8 mouse cellular contexts compared by ENCODE assay signal in the genomic region with DNA sequence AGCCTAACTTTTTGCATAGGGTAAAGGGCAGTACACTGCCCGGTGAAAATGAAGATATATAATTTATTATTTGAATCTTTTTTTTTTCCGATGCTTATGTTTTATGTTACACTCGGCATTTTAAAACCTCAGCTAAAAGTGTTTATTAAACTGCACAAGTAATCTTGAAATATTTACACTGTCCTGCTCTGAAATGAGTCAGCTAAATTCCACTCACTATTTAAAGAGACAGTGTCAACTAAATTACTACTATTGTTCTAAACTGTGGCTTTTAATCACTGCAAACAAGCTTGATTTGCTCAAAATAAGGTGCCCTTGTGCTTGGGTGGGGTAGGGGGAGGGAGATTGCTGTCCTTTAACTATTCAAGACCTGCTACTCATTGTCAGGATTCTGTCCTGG. TPM values are rescaled to one million over a fixed set of nuclear protein-coding genes. Genes with fewer than 3 reads are reported as not detected.
DNase-seq lines count a peak whose midpoint lies in the region; ATAC-seq lines count a peak whose summit lies in the region.

No protein-coding gene starts in this region.

- peak overlapping the region; percentile 68 for H3K4me2 ChIP-seq in lung, embryonic 15.5 days
- H3K4me2 ChIP-seq in embryonic facial prominence, embryonic 11.5 days (ENCODE audit: low read depth, low read length), result peak overlapping the region; percentile 55
- peak overlapping the region; percentile 67 for H3K4me2 ChIP-seq in intestine, embryonic 16.5 days (ENCODE audit: low read depth, low read length)
- peak overlapping the region; percentile 91 for H3K4me2 ChIP-seq in neural tube, embryonic 14.5 days (ENCODE audit: low read depth, low read length)

- WGBS in lung, embryonic 15.5 days, result 7% methylated on average over 3 of the region's 3 CpGs
- 53% methylated on average over 3 of the region's 3 CpGs for WGBS in embryonic facial prominence, embryonic 11.5 days
- 7% methylated on average over 3 of the region's 3 CpGs for WGBS in intestine, embryonic 16.5 days
- 24% methylated on average over 3 of the region's 3 CpGs for WGBS in neural tube, embryonic 14.5 days

- H3K36me3 ChIP-seq in lung, embryonic 15.5 days, result peaks cover 13% of the 10 kb centered on the region
- peaks cover 5% of the 10 kb centered on the region for H3K36me3 ChIP-seq in embryonic facial prominence, embryonic 11.5 days (replicated peaks; ENCODE audit: control insufficient read depth, insufficient read depth, low read depth, low read length)
- peaks cover 6% of the 10 kb centered on the region; the same call in 1 of the 2 replicates for H3K36me3 ChIP-seq in intestine, embryonic 16.5 days (ENCODE audit: control insufficient read depth, insufficient read depth, low read length)
- H3K36me3 ChIP-seq in neural tube, embryonic 14.5 days (ENCODE audit: control insufficient read depth, insufficient read depth, low read length), result peaks cover 8% of the 10 kb centered on the region

- H3K4me3 ChIP-seq in lung, embryonic 15.5 days, result peak overlapping the region; percentile 88
- H3K4me3 ChIP-seq in embryonic facial prominence, embryonic 11.5 days (ENCODE audit: low read depth, low read length), result peak overlapping the region; percentile 64
- H3K4me3 ChIP-seq in intestine, embryonic 16.5 days (ENCODE audit: low read length), result peak overlapping the region; percentile 57
- H3K4me3 ChIP-seq in neural tube, embryonic 14.5 days (ENCODE audit: low read depth, low read length), result peak overlapping the region; percentile 96

- H3K27ac ChIP-seq in lung, embryonic 15.5 days, result no peak overlapping the region
- H3K27ac ChIP-seq in embryonic facial prominence, embryonic 11.5 days (replicated peaks; ENCODE audit: low read depth, low read length), result no peak overlapping the region
- H3K27ac ChIP-seq in intestine, embryonic 16.5 days (ENCODE audit: low read length), result no peak overlapping the region
- H3K27ac ChIP-seq in neural tube, embryonic 14.5 days (ENCODE audit: low read depth, low read length), result no peak overlapping the region

- no peaks in the 10 kb centered on the region for H3K9me3 ChIP-seq in lung, embryonic 15.5 days
- no peaks in the 10 kb centered on the region for H3K9me3 ChIP-seq in embryonic facial prominence, embryonic 11.5 days (replicated peaks; ENCODE audit: control insufficient read depth, low read length)
- no peaks in the 10 kb centered on the region for H3K9me3 ChIP-seq in intestine, embryonic 16.5 days (ENCODE audit: control insufficient read depth, low read length)
- H3K9me3 ChIP-seq in neural tube, embryonic 14.5 days (ENCODE audit: control insufficient read depth, low read length), result no peaks in the 10 kb centered on the region

- H3K27me3 ChIP-seq in lung, embryonic 15.5 days, result no peaks in the 10 kb centered on the region
- no peaks in the 10 kb centered on the region for H3K27me3 ChIP-seq in embryonic facial prominence, embryonic 11.5 days (ENCODE audit: control insufficient read depth, insufficient read depth, low read length)
- no peaks in the 10 kb centered on the region for H3K27me3 ChIP-seq in intestine, embryonic 16.5 days (replicated peaks; ENCODE audit: control insufficient read depth, insufficient read depth, low read length)
- no peaks in the 10 kb centered on the region; the same call in 1 of the 2 replicates for H3K27me3 ChIP-seq in neural tube, embryonic 14.5 days (ENCODE audit: control insufficient read depth, insufficient read depth, low read length)

- no peak for ATAC-seq in lung, embryonic 15.5 days (ENCODE audit: borderline replicate concordance, extremely low read depth, low FRiP score, low TSS enrichment)
- no peak for ATAC-seq in embryonic facial prominence, embryonic 11.5 days (replicated peaks; ENCODE audit: insufficient number of reproducible peaks, low FRiP score, low TSS enrichment, low read depth)
- ATAC-seq in intestine, embryonic 16.5 days, result no peak
- ATAC-seq in neural tube, embryonic 14.5 days (ENCODE audit: low read depth), result no peak

- peaks cover 11% of the 10 kb centered on the region for H3K4me1 ChIP-seq in lung, embryonic 15.5 days
- H3K4me1 ChIP-seq in embryonic facial prominence, embryonic 11.5 days (ENCODE audit: control insufficient read depth, insufficient read depth, low read length), result no peaks in the 10 kb centered on the region
- H3K4me1 ChIP-seq in intestine, embryonic 16.5 days (ENCODE audit: control insufficient read depth, insufficient read depth, low read length), result no peaks in the 10 kb centered on the region
- H3K4me1 ChIP-seq in neural tube, embryonic 14.5 days (ENCODE audit: control insufficient read depth, insufficient read depth, low read length), result peaks cover 17% of the 10 kb centered on the region; the same call in 1 of the 2 replicates

- H3K9ac ChIP-seq in lung, embryonic 15.5 days, result peak overlapping the region; percentile 48; the same call in 1 of the 2 replicates
- H3K9ac ChIP-seq in embryonic facial prominence, embryonic 11.5 days (replicated peaks; ENCODE audit: low read length), result no peak overlapping the region
- no peak overlapping the region for H3K9ac ChIP-seq in intestine, embryonic 16.5 days (ENCODE audit: low read depth, low read length)
- peak overlapping the region; percentile 47; the same call in 1 of the 2 replicates for H3K9ac ChIP-seq in neural tube, embryonic 14.5 days (replicated peaks; ENCODE audit: low read depth, low read length)

- DNase-seq in lung, postnatal 4 days, result no peak
- DNase-seq in embryonic facial prominence, embryonic 11.5 days (ENCODE audit: low spot score), result no peak
- DNase-seq in thymus, postnatal 36 days, result no peak
- DNase-seq in cerebellum, postnatal 10 days, result no peak
- no peak for DNase-seq in left cerebral cortex, adult 11 months (ENCODE audit: low spot score)

RNA-seq across cellular contexts. Expression of gene Zfand5, which starts 2.6 kb away (rescaled TPM):
- 95.5 and 96.5 TPM in 2 replicates for polyA plus RNA-seq in lung, embryonic 15.5 days (2015; fragmentation: Nextera tagmentation; extraction: Ambion mirVana)
- polyA plus RNA-seq in embryonic facial prominence, embryonic 11.5 days (2014; fragmentation: Nextera tagmentation; extraction: Ambion mirVana), result 155 and 167 TPM in 2 replicates
- polyA plus RNA-seq in intestine, embryonic 16.5 days (2015; fragmentation: Nextera tagmentation; extraction: Ambion mirVana), result 56.3 and 59.6 TPM in 2 replicates
- 202 and 218 TPM in 2 replicates for polyA plus RNA-seq in neural tube, embryonic 14.5 days (2014; fragmentation: Nextera tagmentation; extraction: Ambion mirVana)

Comparison
In these comparisons a context has a peak if more than half of its experiments do, and no peak if none do; other contexts are left out.
1. H3K9ac ChIP-seq: peak in lung, embryonic 15.5 days (single experiment) and neural tube, embryonic 14.5 days (single experiment); none in embryonic facial prominence, embryonic 11.5 days (single experiment) and intestine, embryonic 16.5 days (single experiment).
2. Peak in every context shown above with its lines, with median percentiles within 50 percentile points of each other: H3K4me2 ChIP-seq and H3K4me3 ChIP-seq.